Mouse (Mus musculus) ES-E14 (cell line): Measurements from ENCODE around the gene Itm2b. TPM values are rescaled to one million over a fixed set of nuclear protein-coding genes. Genes with fewer than 3 reads are reported as not detected.

Source experiments
- DNase-seq: peaks from one replicate; pipeline ENCODE4 v3.0.0-alpha.2; 2013; ENCODE audit warnings: low read depth, low spot score
- H3K27ac ChIP-seq: 2 replicates; pipeline ENCODE4 v1.5.1; 2012; ENCODE audit warnings: low read depth, mild to moderate bottlenecking, low read length, moderate library complexity, mixed read lengths; ENCODE audit not compliant: poor library complexity, insufficient read depth, severe bottlenecking
- H3K36me3 ChIP-seq: 2 replicates; pipeline ENCODE4 v1.6.1; 2012; ENCODE audit warnings: mild to moderate bottlenecking, low read length, moderate library complexity, mixed read lengths; ENCODE audit not compliant: control insufficient read depth, poor library complexity, insufficient read depth, severe bottlenecking
- H3K4me1 ChIP-seq, 2 experiments: fragments of 150-350 bp in 1 of 2; sonication (generic) in 1 of 2; 2 replicates each; pipeline ENCODE4 v1.6.1; 2012; ENCODE audit warnings: low read length in 2 of 2, mild to moderate bottlenecking in 1 of 2, mixed read lengths in 1 of 2; ENCODE audit not compliant: control insufficient read depth in 2 of 2, insufficient read depth in 2 of 2, poor library complexity in 1 of 2
- H3K4me3 ChIP-seq, 2 experiments: fragments of 150-350 bp in 1 of 2; sonication (generic) in 1 of 2; 2 replicates each; pipeline ENCODE4 v1.5.1; 2012; ENCODE audit warnings: low read length in 2 of 2, low read depth in 1 of 2, mild to moderate bottlenecking in 1 of 2, mixed read lengths in 1 of 2; ENCODE audit not compliant: insufficient read depth in 1 of 2, poor library complexity in 1 of 2, severe bottlenecking in 1 of 2
- H3K9ac ChIP-seq: 2 replicates; pipeline ENCODE4 v1.6.1; 2012; ENCODE audit warnings: low read depth, mild to moderate bottlenecking, low read length, mixed read lengths; ENCODE audit not compliant: poor library complexity, insufficient read depth, severe bottlenecking
- H3K9me3 ChIP-seq: fragments of 150-350 bp; sonication (generic); 2 replicates; pipeline ENCODE4 v1.6.1; 2012; ENCODE audit warnings: low read depth, mild to moderate bottlenecking, low read length; ENCODE audit not compliant: control insufficient read depth, insufficient read depth
- CHD2 ChIP-seq: IDR thresholded peaks from 2 replicates; pipeline ENCODE4 v1.6.1; 2014; ENCODE audit warnings: mild to moderate bottlenecking, low read depth, low read length, inconsistent platforms
- HCFC1 ChIP-seq: IDR thresholded peaks from 2 replicates; pipeline ENCODE4 v1.6.1; 2012; ENCODE audit warnings: low read length, inconsistent platforms, borderline replicate concordance; ENCODE audit not compliant: insufficient read depth
- MAFK ChIP-seq: IDR thresholded peaks from 2 replicates; pipeline ENCODE4 v1.6.1; 2014; ENCODE audit warnings: mild to moderate bottlenecking, low read depth, low read length, inconsistent platforms; ENCODE audit not compliant: insufficient read depth
- ZC3H11A ChIP-seq: IDR thresholded peaks from 2 replicates; pipeline ENCODE4 v1.6.1; 2012; ENCODE audit warnings: low read depth, mild to moderate bottlenecking, inconsistent platforms, low read length, borderline replicate concordance
- ZNF384 ChIP-seq: IDR thresholded peaks from 2 replicates; pipeline ENCODE4 v1.6.1; 2012; ENCODE audit warnings: low read depth, low read length, inconsistent platforms
- in situ Hi-C, 2 experiments: fragments of 600-800 bp; cut with MboI; formaldehyde crosslinking; loops; one replicate each; pipeline ENCODE4 v1.15.1; 2025; ENCODE audit warnings: low sequenced_read_pairs in 2 of 2, inconsistent platforms in 1 of 2; ENCODE audit not compliant: unreplicated experiment in 2 of 2
- total RNA-seq: library from RNA; depleted of rRNA; stranded (reverse); fragments of 300-350 nt; gene quantifications from 2 replicates; pipeline ENCODE4 v1.2.3, GENCODE M21; 2012

Itm2b gene
- total RNA-seq, 1 experiment = 97.7 TPM

DNA sequence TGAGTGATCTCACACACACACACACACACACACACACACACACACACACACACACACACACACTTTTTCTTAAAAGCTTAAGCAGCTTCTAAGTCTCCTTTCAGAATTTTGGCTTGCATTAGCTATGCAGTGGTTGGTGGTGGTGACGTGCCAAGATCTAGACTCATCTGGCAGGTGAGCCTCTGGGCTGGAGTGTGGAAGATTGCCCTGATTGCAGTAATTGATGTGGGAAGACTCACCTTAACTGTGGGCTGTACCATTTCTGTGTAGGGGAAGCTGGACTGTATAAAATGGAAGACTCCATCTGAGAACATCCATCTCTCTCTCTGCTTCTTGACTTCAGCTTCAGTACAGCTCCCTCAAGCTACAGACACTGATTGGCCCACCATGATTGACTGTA is 6.4 kb upstream of the Itm2b start:
- H3K27ac ChIP-seq = no peak overlapping the region
- in situ Hi-C loops = no loop called here
- TF ChIP-seq ZNF384 (no peak), ZC3H11A (no peak), MAFK (no peak), HCFC1 (no peak), CHD2 (no peak)
- no peaks in the 10 kb centered on the region for H3K36me3 ChIP-seq
- DNase-seq = no peak
- H3K9ac ChIP-seq = no peak overlapping the region
- no peaks in the 10 kb centered on the region for H3K9me3 ChIP-seq
- peaks cover 0 to 3% of the 10 kb centered on the region in 2 experiments; a peak in 1 of 4 replicates for H3K4me1 ChIP-seq
- no peak overlapping the region for H3K4me3 ChIP-seq

DNA sequence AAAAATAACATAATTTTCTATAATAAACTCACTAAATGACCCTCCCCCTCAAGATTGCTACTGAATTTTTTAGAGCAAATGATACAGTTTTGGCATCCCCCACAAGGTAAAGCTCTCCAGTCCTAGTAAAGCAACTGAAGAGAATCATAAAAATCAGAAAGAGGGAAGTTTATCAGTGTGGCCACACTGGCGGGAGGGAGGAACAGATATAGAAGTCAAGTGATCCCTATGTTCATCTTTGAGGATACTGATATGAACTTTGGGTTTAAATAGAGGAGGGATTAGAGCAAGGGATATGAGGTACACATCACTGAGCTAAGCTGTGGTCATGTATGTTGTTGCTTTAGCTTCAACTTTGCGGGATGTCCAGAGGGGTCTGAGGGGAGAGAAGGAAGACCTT is 5.1 kb upstream of the Itm2b start:
- no peaks in the 10 kb centered on the region for H3K36me3 ChIP-seq
- DNase-seq = no peak
- no peaks in the 10 kb centered on the region for H3K9me3 ChIP-seq
- H3K9ac ChIP-seq = no peak overlapping the region
- TF ChIP-seq CHD2 = no peak
- TF ChIP-seq MAFK = no peak
- no peak for TF ChIP-seq ZC3H11A
- TF ChIP-seq ZNF384 = no peak
- no peak for TF ChIP-seq HCFC1
- H3K27ac ChIP-seq = no peak overlapping the region
- in situ Hi-C loops = no loop called here
- H3K4me1 ChIP-seq = peaks cover 6 to 7% of the 10 kb centered on the region in 2 experiments; a peak in 2 of 4 replicates
- H3K4me3 ChIP-seq = no peak overlapping the region

DNA sequence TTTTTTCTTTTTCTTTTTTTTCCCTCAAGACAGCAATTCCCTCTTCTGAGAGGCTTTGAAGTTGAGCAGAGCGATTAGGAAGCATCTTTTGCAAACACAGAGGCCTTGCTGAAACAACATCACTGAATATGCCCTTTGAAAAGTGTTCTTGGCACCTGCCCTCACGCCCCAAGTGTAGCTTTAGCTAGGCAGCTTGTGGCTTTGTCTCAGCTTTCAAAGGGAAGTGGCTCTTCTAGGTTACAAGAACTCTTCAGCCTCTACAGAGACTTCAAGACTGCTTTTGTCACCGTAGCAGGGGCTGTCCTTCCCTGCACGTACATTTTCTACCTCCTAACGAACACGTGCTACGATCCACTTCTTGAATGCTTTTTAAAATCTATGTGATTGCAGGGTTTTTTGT is 4.0 kb upstream of the Itm2b start:
- Histone ChIP-seq H3K4me1 (peaks cover 6 to 7% of the 10 kb centered on the region in 2 experiments; a peak in 3 of 4 replicates), H3K9me3 (no peaks in the 10 kb centered on the region), H3K36me3 (no peaks in the 10 kb centered on the region), H3K9ac (no peak overlapping the region), H3K4me3 (no peak overlapping the region), H3K27ac (no peak overlapping the region)
- DNase-seq = no peak
- in situ Hi-C loops = no loop called here
- TF ChIP-seq MAFK = no peak
- TF ChIP-seq ZC3H11A = no peak
- no peak for TF ChIP-seq ZNF384
- no peak for TF ChIP-seq CHD2
- no peak for TF ChIP-seq HCFC1

DNA sequence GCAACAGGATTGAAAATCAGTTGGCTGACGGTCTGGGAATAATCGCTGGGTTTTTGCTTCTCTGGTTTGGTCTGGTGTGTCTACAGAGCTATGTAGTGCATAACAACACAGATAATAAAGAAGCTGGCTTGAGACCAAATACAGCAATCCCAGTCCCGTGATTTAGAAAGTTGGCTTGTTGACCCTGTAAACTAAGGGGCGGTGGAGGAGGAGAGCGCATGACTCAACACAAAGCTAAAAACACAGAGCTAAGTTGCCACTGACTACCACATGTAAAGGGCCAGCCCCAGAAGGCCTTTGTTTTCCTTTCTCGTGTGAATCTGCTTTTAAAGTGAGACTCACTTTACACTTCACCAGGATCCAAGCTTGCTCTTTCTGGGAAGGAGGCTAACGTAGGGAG is 3.5 kb upstream of the Itm2b start:
- H3K4me3 ChIP-seq = no peak overlapping the region
- H3K27ac ChIP-seq = no peak overlapping the region
- H3K4me1 ChIP-seq = peaks cover 7 to 11% of the 10 kb centered on the region in 2 experiments; a peak in 3 of 4 replicates
- H3K36me3 ChIP-seq = no peaks in the 10 kb centered on the region
- no peaks in the 10 kb centered on the region for H3K9me3 ChIP-seq
- TF ChIP-seq MAFK = peak; percentile 36; the same call in 1 of the 2 replicates
- no peak for TF ChIP-seq ZC3H11A
- H3K9ac ChIP-seq = no peak overlapping the region
- no peak for DNase-seq
- in situ Hi-C loops = no loop called here

DNA sequence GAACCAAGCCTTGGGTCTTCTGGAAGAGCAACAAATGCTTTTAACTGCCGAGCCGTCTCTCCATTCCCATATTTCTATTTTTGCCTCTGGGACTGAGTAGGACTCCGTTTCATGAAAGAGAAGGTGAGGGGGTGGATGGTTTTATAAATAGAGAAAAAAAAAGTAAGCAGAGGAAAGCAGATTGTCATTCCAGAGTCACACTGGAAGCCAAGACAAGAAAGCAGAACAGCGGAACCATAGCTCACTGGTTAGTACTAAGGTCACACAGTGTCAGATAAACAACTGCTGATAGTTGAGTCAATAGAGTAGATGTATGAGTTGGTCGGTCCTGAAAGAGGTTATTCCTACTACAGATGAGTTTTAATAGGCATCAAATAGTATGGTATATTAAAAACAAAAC is 1.4 kb upstream of the Itm2b start:
- Histone ChIP-seq H3K4me3 (no peak overlapping the region), H3K9me3 (no peaks in the 10 kb centered on the region), H3K36me3 (0 out of 2 replicates have a peak, but pooled peaks cover 2% of the 10 kb centered on the region), H3K9ac (no peak overlapping the region), H3K27ac (no peak overlapping the region), H3K4me1 (peaks cover 11 to 13% of the 10 kb centered on the region in 2 experiments; a peak in 3 of 4 replicates)
- in situ Hi-C loops = no loop called here
- TF ChIP-seq CHD2 (no peak), ZNF384 (no peak), ZC3H11A (no peak), MAFK (no peak), HCFC1 (no peak)
- no peak for DNase-seq
